Mouse (Mus musculus): ENCODE measurements at regions not wholly inside any gene's neighbourhood (a gene's known extent, or its start where the extent isn't known, plus 50 kb on each side); places are given as distances from the start of the nearest gene placed in this dataset.

- no peak for DNase-seq (ENCODE audit: low read depth, low spot score)
These were observed 261.1 kb upstream of the Kcnq5 start for GRCm38 (mm10) chr1:22222836-22223235.

GRCm38 (mm10) chr1:22211795-22212194 lies 250.1 kb upstream of the Kcnq5 start:
- DNase-seq (ENCODE audit: low read depth, low spot score), result no peak

- DNase-seq (ENCODE audit: low read depth, low spot score), result no peak
These were observed 249.5 kb upstream of the Kcnq5 start for GRCm38 (mm10) chr1:22211232-22211631.

- DNase-seq (ENCODE audit: low read depth, low spot score), result no peak
These were observed 248.9 kb upstream of the Kcnq5 start for GRCm38 (mm10) chr1:22210621-22211020.

GRCm38 (mm10) chr1:22208287-22208686 lies 246.5 kb upstream of the Kcnq5 start:
- no peak for DNase-seq (ENCODE audit: low read depth, low spot score)

- DNase-seq (ENCODE audit: low read depth, low spot score), result no peak
These were observed 245.2 kb upstream of the Kcnq5 start for GRCm38 (mm10) chr1:22206935-22207334.

GRCm38 (mm10) chr1:22167621-22168181 lies 206.0 kb upstream of the Kcnq5 start:
- no peak for DNase-seq (ENCODE audit: low read depth, low spot score)

- DNase-seq (ENCODE audit: low read depth, low spot score), result no peak
These were observed 174.9 kb upstream of the Kcnq5 start for GRCm38 (mm10) chr1:22136571-22137122.

DNA sequence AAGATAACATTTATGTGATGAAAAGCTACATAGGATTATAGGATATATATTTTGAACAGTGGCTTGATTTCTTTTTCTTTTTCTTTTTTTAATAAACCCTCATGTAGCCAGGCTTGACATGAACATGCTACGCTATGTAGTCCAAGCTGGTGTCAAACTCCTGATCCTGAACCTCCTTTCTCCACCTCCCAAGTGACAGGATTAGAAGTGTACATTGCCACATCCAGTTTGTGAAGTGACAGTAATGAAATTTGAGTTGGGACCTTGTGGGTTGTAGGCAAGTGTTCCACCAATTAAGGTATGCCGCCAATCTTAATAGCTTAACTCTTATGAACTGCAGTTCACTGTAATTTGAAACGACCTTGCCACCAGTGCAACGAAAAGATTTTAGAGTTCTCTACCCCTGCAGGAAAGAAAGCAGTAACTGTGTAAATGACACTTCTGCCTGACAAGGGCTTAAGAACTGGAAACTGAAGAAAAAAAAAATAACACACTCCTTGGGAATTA lies 156.6 kb upstream of the Kcnq5 start:
- DNase-seq (ENCODE audit: low read depth, low spot score), result no peak

DNA sequence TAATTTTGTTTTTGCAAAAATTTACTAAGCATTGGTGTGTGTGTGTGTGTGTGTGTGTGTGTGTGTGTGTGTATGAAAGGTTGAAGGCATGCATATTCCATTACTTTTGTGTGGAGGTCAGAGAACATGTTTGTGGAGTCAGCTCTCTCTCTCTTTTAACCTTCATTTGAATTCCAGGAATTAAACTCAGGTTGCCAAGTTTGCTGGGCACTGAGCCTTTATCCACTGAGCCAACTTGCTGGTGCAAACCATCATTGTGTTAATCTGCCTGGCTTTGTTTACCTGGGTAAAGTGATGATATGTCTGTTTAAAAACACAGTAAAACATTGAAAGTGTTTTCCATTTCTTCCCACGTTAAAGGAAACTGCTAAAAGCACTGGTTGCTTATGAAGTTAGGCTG lies 154.7 kb upstream of the Kcnq5 start:
- DNase-seq (ENCODE audit: low read depth, low spot score), result no peak

GRCm38 (mm10) chr1:22105496-22105895 lies 143.8 kb upstream of the Kcnq5 start:
- peak; percentile 1 for DNase-seq (ENCODE audit: low read depth, low spot score)

GRCm38 (mm10) chr1:22071405-22072117 lies 109.8 kb upstream of the Kcnq5 start:
- no peak for DNase-seq (ENCODE audit: low read depth, low spot score)

- DNase-seq (ENCODE audit: low read depth, low spot score), result no peak
These were observed 108.3 kb upstream of the Kcnq5 start for GRCm38 (mm10) chr1:22070028-22070427.

Data from CD4-positive, CD25-positive, alpha-beta regulatory T cell, adult 2 months (primary cell).